Mouse (Mus musculus) heart, adult 2 months (tissue): ENCODE measurements around the gene Ak5. TPM values are rescaled to one million over a fixed set of nuclear protein-coding genes. Genes with fewer than 3 reads are reported as not detected.

Experiments used
- DNase-seq, 2 experiments: peaks; one replicate each; pipeline ENCODE4 v3.0.0; 2021
- H3K27ac ChIP-seq: fragments of 200-600 bp; 2 replicates; pipeline ENCODE4 v1.8.1; 2022
- H3K27me3 ChIP-seq: fragments of 200-500 bp; 2 replicates; pipeline ENCODE4 v1.6.1; 2012; ENCODE audit warnings: mild to moderate bottlenecking, low read length, inconsistent platforms, mixed read lengths; ENCODE audit not compliant: control insufficient read depth, insufficient read depth
- H3K36me3 ChIP-seq: fragments of 200-500 bp; 2 replicates; pipeline ENCODE4 v1.6.1; 2012; ENCODE audit warnings: low read length, inconsistent platforms; ENCODE audit not compliant: control insufficient read depth, insufficient read depth
- H3K4me1 ChIP-seq: fragments of 200-500 bp; 2 replicates; pipeline ENCODE4 v1.6.1; 2011; ENCODE audit warnings: low read length; ENCODE audit not compliant: control insufficient read depth, insufficient read depth
- H3K4me3 ChIP-seq: fragments of 200-600 bp; 2 replicates; pipeline ENCODE4 v1.8.1; 2022
- H3K79me2 ChIP-seq: fragments of 200-500 bp; replicated peaks from 2 replicates; pipeline ENCODE4 v1.6.1; 2012; ENCODE audit warnings: mild to moderate bottlenecking, inconsistent platforms, low read length, moderate library complexity, mixed read lengths; ENCODE audit not compliant: control insufficient read depth, insufficient read depth
- H3K9ac ChIP-seq: fragments of 200-500 bp; 2 replicates; pipeline ENCODE4 v1.6.1; 2012; ENCODE audit warnings: low read depth, mild to moderate bottlenecking, control low read depth, inconsistent platforms, low read length, mixed read lengths
- CTCF ChIP-seq: fragments of 200-600 bp; IDR thresholded peaks from 2 replicates; pipeline ENCODE4 v1.8.1; 2022; ENCODE audit warnings: antibody characterized with exemption, mild to moderate bottlenecking, moderate library complexity
- EP300 ChIP-seq: fragments of 200-500 bp; IDR thresholded peaks from 2 replicates; pipeline ENCODE4 v1.6.1; 2011; ENCODE audit warnings: low read depth, low read length, control low read depth; ENCODE audit not compliant: insufficient read depth
- POLR2A ChIP-seq: fragments of 200-500 bp; IDR thresholded peaks from 2 replicates; pipeline ENCODE4 v1.6.1; 2011; ENCODE audit warnings: mild to moderate bottlenecking, low read depth, low read length, control low read depth; ENCODE audit not compliant: insufficient read depth
- WGBS: fragments of 180-500 bp; shearing (Covaris S2); methylation state at CpG from one replicate; pipeline ENCODE4 v1.1.7; 2018; 5-methylcytosine and 5-hydroxymethylcytosine counted together
- intact Hi-C: fragments of 180-260 bp; cut with DNase I; formaldehyde crosslinking; loops from one replicate; pipeline ENCODE4 v1.15.1; 2025
- polyA plus RNA-seq: library from polyadenylated mRNA; depleted of rRNA; stranded (reverse); fragments of >200 nt; gene quantifications from 2 replicates; pipeline ENCODE4 v1.2.3, GENCODE M21; 2012
- total RNA-seq, 2 experiments: library from RNA; stranded (reverse); gene quantifications; 2 replicates each; pipeline ENCODE4 v1.2.3; 2021

The Ak5 gene
- total and polyA plus RNA-seq, 3 experiments: 0.45 TPM; not detected in 2

DNA sequence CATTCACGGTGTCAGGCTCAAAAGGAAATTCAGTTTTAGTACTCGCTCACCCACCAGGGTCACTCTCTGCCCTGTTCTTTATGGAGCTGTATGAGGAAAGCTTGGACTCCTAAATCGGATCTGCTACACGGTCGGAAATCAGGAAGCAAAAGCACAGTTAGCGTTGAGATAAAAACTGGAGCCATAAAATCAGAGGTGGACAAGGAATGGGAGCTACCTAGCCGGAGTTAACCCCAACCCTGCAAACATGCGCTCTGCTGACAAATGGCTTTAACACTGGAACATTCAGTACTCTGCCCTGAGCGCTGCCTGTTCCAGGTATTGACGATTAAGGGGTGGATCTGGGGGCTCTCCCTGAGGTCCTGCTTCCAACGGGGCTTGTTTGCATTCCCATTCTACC lies 47.6 kb downstream of the Ak5 start:
- TF ChIP-seq EP300 (no peak), POLR2A (no peak), CTCF (no peak)
- WGBS: 62% methylated on average over 11 of the region's 11 CpGs
- Histone ChIP-seq H3K27me3 (no peaks in the 10 kb centered on the region), H3K4me3 (no peak overlapping the region), H3K36me3 (no peaks in the 10 kb centered on the region), H3K79me2 (no peaks in the 10 kb centered on the region), H3K9ac (no peak overlapping the region), H3K4me1 (no peaks in the 10 kb centered on the region), H3K27ac (no peak overlapping the region)
- intact Hi-C loops: no loop called here
- DNase-seq: no peak

DNA sequence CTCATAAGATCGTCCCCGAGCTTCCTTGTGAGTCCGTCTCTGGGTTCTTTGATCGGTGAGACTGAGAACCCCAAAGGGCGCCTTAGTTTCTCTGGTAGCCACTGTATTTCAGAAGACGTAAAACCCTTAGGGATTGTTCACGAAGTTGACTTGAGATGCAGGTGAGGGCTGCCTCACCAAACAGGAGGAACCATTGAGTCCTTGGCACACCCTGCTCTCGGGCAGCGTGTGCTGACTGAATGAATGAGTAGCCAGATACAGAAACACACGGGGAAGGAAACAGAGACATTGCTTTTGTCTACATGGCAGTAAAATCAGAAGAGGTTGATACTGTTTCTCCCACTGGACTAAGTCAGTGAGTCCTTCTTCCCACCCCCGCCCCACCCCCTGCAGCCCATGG lies 48.1 kb downstream of the Ak5 start:
- no peak for TF ChIP-seq POLR2A
- no peak for TF ChIP-seq CTCF
- no peak for TF ChIP-seq EP300
- Histone ChIP-seq H3K27ac (no peak overlapping the region), H3K79me2 (no peaks in the 10 kb centered on the region), H3K27me3 (no peaks in the 10 kb centered on the region), H3K4me1 (no peaks in the 10 kb centered on the region), H3K4me3 (no peak overlapping the region), H3K36me3 (no peaks in the 10 kb centered on the region), H3K9ac (no peak overlapping the region)
- WGBS: 88% methylated on average over 11 of the region's 11 CpGs
- DNase-seq: no peak
- intact Hi-C loops: no loop called here

GRCm38 (mm10) chr3:152609076-152609475 lies 59.1 kb downstream of the Ak5 start:
- Histone ChIP-seq H3K4me3 (no peak overlapping the region), H3K27ac (no peak overlapping the region), H3K79me2 (no peaks in the 10 kb centered on the region), H3K9ac (no peak overlapping the region), H3K4me1 (no peaks in the 10 kb centered on the region), H3K36me3 (no peaks in the 10 kb centered on the region), H3K27me3 (no peaks in the 10 kb centered on the region)
- TF ChIP-seq EP300 (no peak), POLR2A (no peak)
- no peak for DNase-seq
- intact Hi-C loops: no loop called here
- WGBS: 84% methylated on average over 5 of the region's 5 CpGs

DNA sequence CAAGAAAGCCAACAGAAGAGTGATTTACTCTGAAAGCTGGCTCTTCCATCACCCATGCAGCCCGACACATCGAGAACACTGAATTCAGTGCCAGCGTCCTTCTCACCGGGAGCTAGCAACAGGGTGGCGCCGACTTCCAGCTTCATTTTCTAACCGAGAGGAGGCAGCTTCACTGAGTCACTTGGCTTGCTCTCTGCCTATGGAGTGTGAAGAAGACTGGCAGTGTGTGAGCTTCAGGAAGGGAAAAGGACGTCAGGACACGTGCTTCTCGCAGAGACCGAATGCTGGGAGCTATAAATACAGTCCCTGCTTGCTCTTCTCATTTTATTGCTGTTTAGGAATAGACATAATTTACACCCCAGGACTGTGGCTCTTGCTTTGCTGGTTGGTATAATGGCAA lies 62.3 kb downstream of the Ak5 start:
- 63% methylated on average over 11 of the region's 11 CpGs for WGBS
- Histone ChIP-seq H3K27me3 (no peaks in the 10 kb centered on the region), H3K4me3 (no peak overlapping the region), H3K36me3 (no peaks in the 10 kb centered on the region), H3K79me2 (no peaks in the 10 kb centered on the region), H3K9ac (no peak overlapping the region), H3K27ac (no peak overlapping the region), H3K4me1 (no peaks in the 10 kb centered on the region)
- intact Hi-C loops: no loop called here
- no peak for DNase-seq
- no peak for TF ChIP-seq POLR2A
- no peak for TF ChIP-seq CTCF
- no peak for TF ChIP-seq EP300

GRCm38 (mm10) chr3:152599679-152600078 lies 68.5 kb downstream of the Ak5 start:
- Histone ChIP-seq H3K27ac (no peak overlapping the region), H3K4me3 (no peak overlapping the region), H3K4me1 (no peaks in the 10 kb centered on the region), H3K79me2 (no peaks in the 10 kb centered on the region), H3K36me3 (no peaks in the 10 kb centered on the region), H3K9ac (no peak overlapping the region), H3K27me3 (no peaks in the 10 kb centered on the region)
- 78% methylated on average over 6 of the region's 6 CpGs for WGBS
- no peak for TF ChIP-seq EP300
- TF ChIP-seq POLR2A: no peak
- no peak for TF ChIP-seq CTCF
- intact Hi-C loops: no loop called here
- no peak for DNase-seq

DNA sequence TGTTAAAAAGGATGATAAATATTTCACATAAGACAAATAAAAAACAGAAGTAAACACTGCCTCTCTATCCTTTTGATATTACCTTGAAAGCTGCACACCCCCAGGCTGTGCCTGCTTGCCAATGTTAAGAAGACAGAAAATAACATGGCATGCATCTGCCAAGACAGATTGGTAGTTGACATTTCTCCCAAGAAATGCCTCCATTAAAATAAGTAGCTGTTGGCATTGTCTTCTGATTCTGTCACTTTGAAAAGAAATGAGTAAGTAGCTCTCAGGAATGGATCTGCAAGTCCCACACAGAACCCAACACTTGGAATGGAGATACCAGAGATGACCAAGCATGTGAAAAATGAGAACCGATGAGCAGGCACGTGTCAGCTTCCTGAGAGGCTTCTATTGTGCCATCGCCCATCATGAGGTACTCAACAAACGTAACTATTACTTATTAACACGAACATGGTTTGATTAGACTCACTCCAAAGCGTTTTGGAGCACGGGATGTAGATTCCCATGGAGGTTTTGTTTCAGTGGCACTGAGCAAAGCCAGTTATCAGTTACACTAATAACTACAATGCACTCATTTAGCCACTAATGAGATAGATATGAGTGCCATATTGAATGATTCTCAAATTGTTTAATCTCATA lies 71.6 kb downstream of the Ak5 start:
- no peaks in the 10 kb centered on the region for H3K4me1 ChIP-seq
- no peak for TF ChIP-seq CTCF
- TF ChIP-seq POLR2A: no peak
- TF ChIP-seq EP300: no peak
- no peaks in the 10 kb centered on the region for H3K79me2 ChIP-seq
- H3K9ac ChIP-seq: no peak overlapping the region
- intact Hi-C loops: no loop called here
- 85% methylated on average over 7 of the region's 7 CpGs for WGBS
- H3K27me3 ChIP-seq: no peaks in the 10 kb centered on the region
- H3K4me3 ChIP-seq: no peak overlapping the region
- no peak overlapping the region for H3K27ac ChIP-seq
- DNase-seq: no peak
- H3K36me3 ChIP-seq: no peaks in the 10 kb centered on the region
